Mouse (Mus musculus) heart, postnatal 0 days (tissue): ENCODE data around the gene Gm9913.

ENCODE experiments used
- CTCF ChIP-seq: IDR thresholded peaks from 2 replicates; pipeline ENCODE4 v1.5.1; 2016; ENCODE audit warnings: antibody characterized with exemption, control low read depth, low read depth
- EP300 ChIP-seq: IDR thresholded peaks from 2 replicates; pipeline ENCODE4 v1.6.1; 2016; ENCODE audit warnings: antibody characterized with exemption, low read depth

GRCm38 (mm10) chr2:125489979-125490378, 14.9 kb upstream of the Gm9913 start:
- TF ChIP-seq CTCF (no peak), EP300 (no peak)
